Mouse (Mus musculus): ENCODE measurements around the gene Hist1h2ad. TPM values are rescaled to one million over a fixed set of nuclear protein-coding genes. Genes with fewer than 3 reads are reported as not detected.
A peak's percentile ranks its signal among the peaks of the same experiment; 100 is the strongest.

The Hist1h2ad gene
- total RNA-seq, 2 experiments from 2014 or later: 6.3 to 11.0 TPM

DNA sequence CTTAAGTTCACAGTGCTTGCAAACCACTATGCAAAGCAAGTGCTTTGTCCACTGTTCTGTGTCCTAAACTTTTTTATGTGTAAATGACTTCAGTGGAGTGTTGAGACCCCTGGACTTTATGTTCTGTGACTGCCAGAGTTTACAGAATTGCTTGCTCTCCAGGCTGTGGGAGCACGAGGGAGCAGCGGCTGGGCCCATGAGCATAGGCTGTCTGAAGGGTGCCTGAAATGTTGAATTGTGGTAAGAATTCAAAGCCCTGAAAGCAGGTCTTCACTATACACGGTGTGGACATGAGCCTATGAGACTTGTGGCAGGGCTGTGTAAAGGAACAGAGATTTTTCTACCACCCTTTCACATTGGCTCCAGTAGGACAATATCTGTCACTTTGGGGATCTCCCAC is 37.5 kb downstream of the Hist1h2ad start:
- DNase-seq (ENCODE audit: low spot score in 2 of 2): no peak

- no peak for DNase-seq (ENCODE audit: low spot score in 2 of 2)
Observed at GRCm38 (mm10) chr13:23620056-23620732, 46.0 kb downstream of the Hist1h2ad start.

DNA sequence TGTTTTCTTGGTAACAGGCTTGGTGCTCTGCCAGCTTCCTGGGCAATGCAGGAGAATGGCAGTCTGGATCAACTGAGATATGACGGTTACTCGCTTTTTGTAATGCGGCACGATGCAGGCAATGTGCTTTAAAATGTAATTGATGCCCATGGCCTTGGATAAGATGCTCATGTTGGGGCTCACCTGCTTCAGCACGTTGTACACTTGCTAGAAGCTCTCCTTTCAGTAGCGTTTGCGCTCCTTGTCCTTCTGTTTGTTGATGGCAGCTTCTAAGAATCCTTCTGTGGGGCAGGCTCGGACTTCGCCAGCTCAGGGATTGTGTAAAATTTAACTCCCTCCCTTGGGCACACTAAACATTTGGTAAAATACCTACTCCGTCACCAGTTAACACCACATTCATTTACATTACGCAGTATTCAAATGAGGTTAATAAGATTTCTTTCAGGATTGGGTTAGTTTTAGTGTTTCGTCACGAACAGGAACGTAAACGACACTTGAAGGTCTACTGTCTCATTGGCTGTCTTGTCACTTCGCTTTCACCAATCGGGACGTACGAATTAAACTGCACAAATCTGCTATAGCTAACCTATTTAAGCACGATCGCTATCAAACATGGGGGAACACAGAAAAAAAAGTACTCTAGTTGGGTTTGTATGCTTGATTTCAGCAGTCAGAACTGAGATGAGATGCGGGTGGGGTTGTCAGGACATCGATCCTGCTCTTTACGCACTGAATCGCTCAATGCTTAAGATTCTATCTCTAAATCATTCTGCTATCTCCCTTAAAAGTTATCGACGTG is 46.8 kb downstream of the Hist1h2ad start, which contains the start of gene Hist1h2be:
Hist1h2be (minus strand) TSS at position 392 of the 799 bp plus-strand sequence.
- peak; percentile 52 to 62 for DNase-seq (ENCODE audit: low spot score in 2 of 2)

- peak; percentile 54 to 63 for DNase-seq (ENCODE audit: low spot score in 2 of 2)
Observed at GRCm38 (mm10) chr13:23621532-23622174, 47.5 kb downstream of the Hist1h2ad start.

GRCm38 (mm10) chr13:23622175-23622671 is 48.0 kb downstream of the Hist1h2ad start, which contains the start of gene Hist1h1e:
Gene Hist1h1e (minus strand): TSS chr13:23622558.
- peak; percentile 86 to 91 for DNase-seq (ENCODE audit: low spot score in 2 of 2)

GRCm38 (mm10) chr13:23622861-23623450 is 48.8 kb downstream of the Hist1h2ad start:
- DNase-seq (ENCODE audit: low spot score in 2 of 2): no peak

Small RNA genes lying within 50 kb of the gene (microRNA-seq; reads per million reads assigned to microRNA genes)
- gene Gm44297: 0 reads per million in 2 experiments
- 0 reads per million in 2 experiments for gene Gm44359
- gene Gm44394: 0 reads per million in 2 experiments

Other genes starting within 250 kb of the Hist1h2ad start
- 10 to 100 TPM; 29.5 to 31.7 TPM for gene Zfp322a, start 205.2 kb upstream of the Hist1h2ad start, total RNA-seq (2021)
- gene Abt1, start 150.5 kb upstream of the Hist1h2ad start, total RNA-seq (2021): 1 to 10 TPM; 9.0 to 9.5 TPM
- gene Btn1a1, start 108.5 kb upstream of the Hist1h2ad start, total RNA-seq (2021): not detected
- 1 to 10 TPM; 1.3 to 1.9 TPM for gene Btn2a2, start 85.5 kb upstream of the Hist1h2ad start, total RNA-seq (2021)
- 100 to 1,000 TPM; 329 to 333 TPM for gene Hist1h4h, start 43.3 kb upstream of the Hist1h2ad start, total RNA-seq (2021)
- gene Hist1h2af, start 40.5 kb upstream of the Hist1h2ad start, total RNA-seq (2021): 1 to 10 TPM; 1.5 to 3.4 TPM
- 1 to 10 TPM; 3.1 to 3.5 TPM for gene Hist1h3g, start 39.0 kb upstream of the Hist1h2ad start, total RNA-seq (2021)
- gene Hist1h2bh, start 31.0 kb upstream of the Hist1h2ad start, total RNA-seq (2021): under 1 TPM; 0.54 to 0.67 TPM
- gene Hist1h3f, start 30.3 kb upstream of the Hist1h2ad start, total RNA-seq (2021): 10 to 100 TPM; 16.3 to 17.0 TPM
- gene Hist1h4f, start 22.7 kb upstream of the Hist1h2ad start, total RNA-seq (2021): 100 to 1,000 TPM; 168 to 177 TPM
- gene Hist1h1d, start 21.1 kb upstream of the Hist1h2ad start, total RNA-seq (2021): 1 to 10 TPM; 3.1 to 3.7 TPM
- 10 to 100 TPM; 47.4 to 48.5 TPM for gene Hist1h3e, start 12.0 kb upstream of the Hist1h2ad start, total RNA-seq (2021)
- gene Hist1h2ae, start 3.2 kb upstream of the Hist1h2ad start, total RNA-seq (2021): 1 to 10 TPM; 4.3 to 7.1 TPM
- 10 to 100 TPM; 61.6 to 70.8 TPM for gene Hist1h2bg, start 3.0 kb upstream of the Hist1h2ad start, total RNA-seq (2021)
- gene Hist1h2bf, start 185 bp upstream of the Hist1h2ad start, total RNA-seq (2021): 10 to 100 TPM; 14.7 to 26.1 TPM
- gene Hist1h3d, start 1.4 kb downstream of the Hist1h2ad start, total RNA-seq (2021): 10 to 100 TPM in 1 of 2 experiments, 1 to 10 TPM in 1; 9.3 to 10.4 TPM
- 100 to 1,000 TPM; 166 to 191 TPM for gene Hist1h4d, start 7.2 kb downstream of the Hist1h2ad start, total RNA-seq (2021)
- gene Hist1h2be, start 46.7 kb downstream of the Hist1h2ad start, total RNA-seq (2021): 1 to 10 TPM; 7.9 TPM
- gene Hist1h1e, start 48.2 kb downstream of the Hist1h2ad start, total RNA-seq (2021): 10 to 100 TPM; 49.2 to 54.0 TPM
- 1 to 10 TPM; 2.4 to 2.5 TPM for gene Hist1h2ac, start 109.6 kb downstream of the Hist1h2ad start, total RNA-seq (2021)
- gene Hist1h2bc, start 109.8 kb downstream of the Hist1h2ad start, total RNA-seq (2021): 10 to 100 TPM; 29.7 to 32.4 TPM
- not detected for gene Hist1h1t, start 121.4 kb downstream of the Hist1h2ad start, total RNA-seq (2021)
- 100 to 1,000 TPM; 114 to 117 TPM for gene Hist1h4c, start 124.1 kb downstream of the Hist1h2ad start, total RNA-seq (2021)
- 1 to 10 TPM; 3.4 to 3.9 TPM for gene Hfe, start 136.5 kb downstream of the Hist1h2ad start, total RNA-seq (2021)
- gene Hist1h1c, start 164.4 kb downstream of the Hist1h2ad start, total RNA-seq (2021): 10 to 100 TPM; 55.8 to 61.1 TPM
- not detected for gene Hist1h3c, start 171.2 kb downstream of the Hist1h2ad start, total RNA-seq (2021)
- gene Hist1h2bb, start 172.4 kb downstream of the Hist1h2ad start, total RNA-seq (2021): 10 to 100 TPM; 17.8 to 19.6 TPM
- gene Hist1h2ab, start 176.7 kb downstream of the Hist1h2ad start, total RNA-seq (2021): 10 to 100 TPM; 17.2 to 22.5 TPM
- 1 to 10 TPM; 4.3 to 9.9 TPM for gene Hist1h3b, start 177.9 kb downstream of the Hist1h2ad start, total RNA-seq (2021)
- gene Hist1h4b, start 182.6 kb downstream of the Hist1h2ad start, total RNA-seq (2021): 10 to 100 TPM; 92.6 to 94.4 TPM
- gene Hist1h4a, start 186.8 kb downstream of the Hist1h2ad start, total RNA-seq (2021): 10 to 100 TPM; 64.4 to 74.0 TPM
- gene Hist1h3a, start 188.0 kb downstream of the Hist1h2ad start, total RNA-seq (2021): 10 to 100 TPM; 42.3 to 45.0 TPM
- 10 to 100 TPM; 24.9 to 25.2 TPM for gene Hist1h1a, start 189.3 kb downstream of the Hist1h2ad start, total RNA-seq (2021)
- gene Trim38, start 195.5 kb downstream of the Hist1h2ad start, total RNA-seq (2021): not detected
- not detected for gene Slc17a2, start 232.6 kb downstream of the Hist1h2ad start, total RNA-seq (2021)

Data from left cerebral cortex, adult 18-20 months (tissue).